Mouse (Mus musculus): ENCODE data around the gene Clybl. TPM values are rescaled to one million over a fixed set of nuclear protein-coding genes. Genes with fewer than 3 reads are reported as not detected.

The Clybl gene
- polyA plus RNA-seq, 1 experiment from 2014 or later, result 21.6 TPM

- no peaks in the 10 kb centered on the region for H3K9me3 ChIP-seq (ENCODE audit: control insufficient read depth, low read length)
- no peak for ATAC-seq
- H3K27ac ChIP-seq (ENCODE audit: low read depth, low read length), result no peak overlapping the region
- no peak overlapping the region for H3K4me2 ChIP-seq (ENCODE audit: low read length)
- no peaks in the 10 kb centered on the region for H3K36me3 ChIP-seq (ENCODE audit: control insufficient read depth, insufficient read depth, low read length)
- H3K4me1 ChIP-seq (ENCODE audit: control insufficient read depth, insufficient read depth, low read depth, low read length), result no peaks in the 10 kb centered on the region
- no peak overlapping the region for H3K9ac ChIP-seq (ENCODE audit: low read depth, low read length)
- H3K4me3 ChIP-seq (ENCODE audit: low read length), result no peak overlapping the region
- no peaks in the 10 kb centered on the region for H3K27me3 ChIP-seq (replicated peaks; ENCODE audit: control insufficient read depth, insufficient read depth, low read length)
- 92% methylated on average over 10 of the region's 10 CpGs for WGBS
These were observed 252.5 kb downstream of the Clybl start for GRCm38 (mm10) chr14:122434039-122434438.

- H3K27ac ChIP-seq (ENCODE audit: low read depth, low read length), result no peak overlapping the region
- no peaks in the 10 kb centered on the region for H3K27me3 ChIP-seq (replicated peaks; ENCODE audit: control insufficient read depth, insufficient read depth, low read length)
- H3K4me3 ChIP-seq (ENCODE audit: low read length), result no peak overlapping the region
- H3K4me1 ChIP-seq (ENCODE audit: control insufficient read depth, insufficient read depth, low read depth, low read length), result no peaks in the 10 kb centered on the region
- H3K9ac ChIP-seq (ENCODE audit: low read depth, low read length), result no peak overlapping the region
- no peaks in the 10 kb centered on the region for H3K9me3 ChIP-seq (ENCODE audit: control insufficient read depth, low read length)
- no peak overlapping the region for H3K4me2 ChIP-seq (ENCODE audit: low read length)
- no peaks in the 10 kb centered on the region for H3K36me3 ChIP-seq (ENCODE audit: control insufficient read depth, insufficient read depth, low read length)
- 56% methylated on average over 10 of the region's 10 CpGs for WGBS
- peak; percentile 60; the same call in 1 of the 2 replicates for ATAC-seq
These were observed 255.3 kb downstream of the Clybl start for GRCm38 (mm10) chr14:122436850-122437249.

GRCm38 (mm10) chr14:122449601-122450495 is 268.3 kb downstream of the Clybl start:
- peak overlapping the region; percentile 47 for H3K4me3 ChIP-seq (ENCODE audit: low read length)
- no peaks in the 10 kb centered on the region for H3K36me3 ChIP-seq (ENCODE audit: control insufficient read depth, insufficient read depth, low read length)
- 2% methylated on average over 29 of the region's 29 CpGs for WGBS
- peaks cover 31% of the 10 kb centered on the region for H3K4me1 ChIP-seq (ENCODE audit: control insufficient read depth, insufficient read depth, low read depth, low read length)
- peak overlapping the region; percentile 69 for H3K9ac ChIP-seq (ENCODE audit: low read depth, low read length)
- H3K27ac ChIP-seq (ENCODE audit: low read depth, low read length), result peak overlapping the region; percentile 85
- H3K27me3 ChIP-seq (replicated peaks; ENCODE audit: control insufficient read depth, insufficient read depth, low read length), result peaks cover 25% of the 10 kb centered on the region
- no peaks in the 10 kb centered on the region for H3K9me3 ChIP-seq (ENCODE audit: control insufficient read depth, low read length)
- H3K4me2 ChIP-seq (ENCODE audit: low read length), result peak overlapping the region; percentile 63
- ATAC-seq, result no peak

GRCm38 (mm10) chr14:122450496-122451382 is 269.2 kb downstream of the Clybl start, which contains the start of gene Gm5089:
Gene Gm5089 (minus strand): TSS chr14:122451115.
- WGBS, result under 1% methylated on average over 59 of the region's 59 CpGs
- Histone ChIP-seq H3K4me3 (ENCODE audit: low read length) (peak within 1 kb of the TSS; percentile 47), H3K9me3 (ENCODE audit: control insufficient read depth, low read length) (no peaks in the 10 kb centered on the region), H3K4me2 (ENCODE audit: low read length) (peak within 1 kb of the TSS; percentile 63), H3K27ac (ENCODE audit: low read depth, low read length) (peak within 1 kb of the TSS; percentile 85), H3K27me3 (replicated peaks; ENCODE audit: control insufficient read depth, insufficient read depth, low read length) (peaks cover 32% of the 10 kb centered on the region), H3K36me3 (ENCODE audit: control insufficient read depth, insufficient read depth, low read length) (no peaks in the 10 kb centered on the region), H3K4me1 (ENCODE audit: control insufficient read depth, insufficient read depth, low read depth, low read length) (peaks cover 31% of the 10 kb centered on the region), H3K9ac (ENCODE audit: low read depth, low read length) (peak within 1 kb of the TSS; percentile 69)
- peak; percentile 60 for ATAC-seq

GRCm38 (mm10) chr14:122451551-122452145 is 270.1 kb downstream of the Clybl start:
- Histone ChIP-seq H3K9ac (ENCODE audit: low read depth, low read length) (no peak overlapping the region), H3K9me3 (ENCODE audit: control insufficient read depth, low read length) (no peaks in the 10 kb centered on the region), H3K4me1 (ENCODE audit: control insufficient read depth, insufficient read depth, low read depth, low read length) (peaks cover 31% of the 10 kb centered on the region), H3K27ac (ENCODE audit: low read depth, low read length) (peak overlapping the region; percentile 85), H3K36me3 (ENCODE audit: control insufficient read depth, insufficient read depth, low read length) (no peaks in the 10 kb centered on the region), H3K4me2 (ENCODE audit: low read length) (peak overlapping the region; percentile 63), H3K4me3 (ENCODE audit: low read length) (peak overlapping the region; percentile 47; the same call in 1 of the 2 replicates), H3K27me3 (replicated peaks; ENCODE audit: control insufficient read depth, insufficient read depth, low read length) (peaks cover 32% of the 10 kb centered on the region)
- WGBS, result 56% methylated on average over 5 of the region's 5 CpGs
- ATAC-seq, result no peak

Other genes starting within 250 kb of the Clybl start
- 0.81 and 1.2 TPM in 2 replicates for gene Gpr183, start 216.5 kb upstream of the Clybl start, polyA plus RNA-seq (2015; fragmentation: Nextera tagmentation; extraction: Ambion mirVana)
- not detected in 2 replicates for gene Timm8a2, start 147.0 kb upstream of the Clybl start, polyA plus RNA-seq (2015; fragmentation: Nextera tagmentation; extraction: Ambion mirVana)
- gene Tm9sf2, start 74.7 kb upstream of the Clybl start, polyA plus RNA-seq (2015; fragmentation: Nextera tagmentation; extraction: Ambion mirVana), result 117 and 122 TPM in 2 replicates

Data from hindbrain, embryonic 16.5 days (tissue).